In the genomic region with DNA sequence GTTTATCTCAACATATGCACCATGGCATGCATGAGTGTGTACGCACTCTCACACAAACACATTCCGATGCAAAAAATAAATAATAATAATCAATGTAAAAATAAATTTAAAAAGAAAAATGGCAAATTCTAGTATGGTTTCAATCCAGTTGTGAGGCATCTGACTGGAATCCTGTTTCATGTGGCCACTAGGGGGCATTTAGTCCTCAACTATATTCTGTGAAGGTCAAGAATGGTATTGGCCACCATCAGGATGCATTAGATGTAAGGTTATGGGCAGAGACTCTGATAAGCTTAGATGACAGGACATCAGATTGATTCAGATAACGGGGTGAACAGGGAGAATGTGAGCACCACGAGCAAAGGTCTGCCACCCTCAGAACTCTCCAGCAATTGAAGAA, we compare ENCODE assay signal across 9 mouse cellular contexts. TPM values are rescaled to one million over a fixed set of nuclear protein-coding genes. Genes with fewer than 3 reads are reported as not detected.
DNase-seq lines count a peak whose midpoint lies in the region; ATAC-seq lines count a peak whose summit lies in the region.
"Had no signal": no experiment of that assay in that cellular context is flagged by ENCODE, and none has a peak within 500 bp of the region (broad histone marks: within the 10 kb centered on the region; RNA-seq: fewer than 3 reads in every experiment).

No protein-coding gene starts in this region.

- 46% methylated on average over 4 of the region's 4 CpGs for WGBS in embryonic facial prominence, embryonic 14.5 days

- H3K9ac ChIP-seq in embryonic facial prominence, embryonic 14.5 days (ENCODE audit: low read depth, low read length), result no peak overlapping the region

- H3K4me3 ChIP-seq in embryonic facial prominence, embryonic 14.5 days (ENCODE audit: low read depth, low read length), result no peak overlapping the region

- no peaks in the 10 kb centered on the region for H3K4me1 ChIP-seq in embryonic facial prominence, embryonic 14.5 days (ENCODE audit: control insufficient read depth, insufficient read depth, low read length)

- H3K36me3 ChIP-seq in embryonic facial prominence, embryonic 14.5 days (ENCODE audit: control insufficient read depth, insufficient read depth, low read length), result no peaks in the 10 kb centered on the region

- ATAC-seq in embryonic facial prominence, embryonic 14.5 days (ENCODE audit: low read depth), result peak; percentile 50; the same call in 1 of the 2 replicates

- DNase-seq in gastrocnemius, adult 18-20 months (ENCODE audit: low spot score), result peak; percentile 1
- DNase-seq in gastrocnemius, postnatal 25 days, result no peak
- DNase-seq in 3T3-L1 (ENCODE audit: low read depth, low spot score), result peak; percentile 77
- DNase-seq in adrenal gland, postnatal 36 days, result peak; percentile 20 to 43
- DNase-seq in embryonic facial prominence, embryonic 14.5 days (ENCODE audit: low spot score), result peak; percentile 69
- peak; percentile 20 to 50 for DNase-seq in left cerebral cortex, adult 18-20 months (ENCODE audit: low spot score in 2 of 2)
- DNase-seq in naive thymus-derived CD4-positive, alpha-beta T cell, adult 2 months (ENCODE audit: low read depth), result peak; percentile 57
- no peak for DNase-seq in urinary bladder, adult 2 months (ENCODE audit: low spot score)

- no peak overlapping the region for H3K4me2 ChIP-seq in embryonic facial prominence, embryonic 14.5 days (ENCODE audit: low read depth, low read length)

- no peak overlapping the region for H3K27ac ChIP-seq in embryonic facial prominence, embryonic 14.5 days (replicated peaks; ENCODE audit: low read depth, low read length)

- H3K27me3 ChIP-seq in embryonic facial prominence, embryonic 14.5 days (replicated peaks; ENCODE audit: control insufficient read depth, insufficient read depth, low read length), result no peaks in the 10 kb centered on the region

- no peaks in the 10 kb centered on the region for H3K9me3 ChIP-seq in embryonic facial prominence, embryonic 14.5 days (ENCODE audit: control insufficient read depth, low read length)

RNA-seq across cellular contexts. Expression of a gene that starts 21.6 kb away (rescaled TPM):
- total RNA-seq in gastrocnemius, adult 18-20 months (2021), result not detected
- total RNA-seq in gastrocnemius, postnatal 25 days (2021), result not detected
- total RNA-seq in adrenal gland, postnatal 36 days (2021), result not detected
- not detected in 2 replicates for polyA plus RNA-seq in embryonic facial prominence, embryonic 14.5 days (2014; fragmentation: Nextera tagmentation; extraction: Ambion mirVana)
- total RNA-seq in left cerebral cortex, adult 18-20 months (2021), result 1 to 10 TPM; 5.9 to 6.3 TPM
- not detected in 2 replicates for polyA plus RNA-seq in urinary bladder, adult 2 months (2012; rRNA removed)
- total RNA-seq: neutrophil, adult 5-6 weeks had no signal

Comparison
In these comparisons a context has a peak if more than half of its experiments do, and no peak if none do; other contexts are left out.
1. DNase-seq: peak in gastrocnemius, adult 18-20 months (single experiment), 3T3-L1 (single experiment), adrenal gland, postnatal 36 days (2 of 2), embryonic facial prominence, embryonic 14.5 days (single experiment), left cerebral cortex, adult 18-20 months (2 of 2) and naive thymus-derived CD4-positive, alpha-beta T cell, adult 2 months (single experiment); none in gastrocnemius, postnatal 25 days (single experiment) and urinary bladder, adult 2 months (single experiment).
2. RNA of a gene that starts 21.6 kb away (total RNA-seq): 5.9 to 6.3 TPM in left cerebral cortex, adult 18-20 months; not detected in gastrocnemius, adult 18-20 months, not detected in gastrocnemius, postnatal 25 days and not detected in adrenal gland, postnatal 36 days; every median in the first group is over 4 times any median in the second.